Mouse (Mus musculus) CD8-positive naive resting alpha-beta T cell, adult 2 months (primary cell): ENCODE results near the gene Ablim1.

Experiments used
- DNase-seq, 2 experiments: peaks; one replicate each; pipeline ENCODE4 v3.0.0; 2022; ENCODE audit warnings: low read depth in 2 of 2, low spot score in 2 of 2

Ablim1 gene

DNA sequence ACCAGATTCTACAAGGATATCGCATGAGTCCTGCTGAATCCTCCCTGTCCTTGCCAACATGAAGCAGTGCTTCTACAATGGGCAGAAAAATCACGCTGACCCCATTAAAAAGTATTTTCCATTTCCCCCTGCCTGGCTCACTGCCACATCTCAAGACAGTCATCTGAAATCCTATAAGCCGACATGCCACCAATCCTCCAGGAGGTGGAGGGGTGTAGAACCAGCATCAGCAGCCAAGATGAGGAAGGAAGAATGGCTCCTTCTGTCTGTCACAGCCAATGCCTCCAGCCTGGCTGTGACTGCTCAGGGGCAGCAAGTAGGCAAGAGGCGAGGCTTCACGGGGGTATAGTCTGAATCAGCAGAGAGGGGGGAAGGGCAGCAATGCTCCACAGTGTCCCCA is 47.2 kb downstream of the Ablim1 start:
- DNase-seq, result no peak

DNA sequence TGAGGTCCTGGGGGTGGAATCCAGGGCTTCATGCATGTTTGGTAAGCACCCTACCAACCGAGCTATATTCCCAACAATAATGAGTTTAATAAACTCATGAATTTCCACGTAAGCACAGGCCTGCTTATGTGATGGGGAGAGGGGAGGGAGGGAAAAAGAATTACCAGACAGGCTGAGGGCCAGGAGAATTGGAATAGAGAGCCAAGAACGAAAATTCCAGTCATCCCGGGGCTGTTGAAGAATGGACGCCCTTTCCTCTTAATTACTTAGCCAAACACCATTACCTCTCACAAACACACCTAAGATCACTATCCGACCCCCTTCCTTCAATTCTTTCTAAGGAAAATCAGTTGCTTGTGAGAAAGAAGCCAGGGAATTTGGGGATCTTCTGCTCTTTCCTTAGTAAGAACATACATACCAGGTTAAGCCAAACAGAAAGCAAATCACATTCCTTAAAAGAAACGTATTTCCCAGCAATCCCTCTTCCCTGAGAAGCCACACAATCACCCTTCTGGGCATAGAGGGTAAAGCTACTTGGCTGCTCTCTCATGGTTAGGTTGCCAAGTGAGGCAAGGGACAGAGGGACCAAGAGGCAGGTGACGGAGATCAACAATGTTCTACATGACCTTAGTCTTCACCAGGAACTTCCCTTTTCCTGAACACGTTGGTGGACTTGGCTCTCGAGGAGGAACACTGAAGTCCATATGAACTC is 48.2 kb downstream of the Ablim1 start:
- DNase-seq, result no peak

DNA sequence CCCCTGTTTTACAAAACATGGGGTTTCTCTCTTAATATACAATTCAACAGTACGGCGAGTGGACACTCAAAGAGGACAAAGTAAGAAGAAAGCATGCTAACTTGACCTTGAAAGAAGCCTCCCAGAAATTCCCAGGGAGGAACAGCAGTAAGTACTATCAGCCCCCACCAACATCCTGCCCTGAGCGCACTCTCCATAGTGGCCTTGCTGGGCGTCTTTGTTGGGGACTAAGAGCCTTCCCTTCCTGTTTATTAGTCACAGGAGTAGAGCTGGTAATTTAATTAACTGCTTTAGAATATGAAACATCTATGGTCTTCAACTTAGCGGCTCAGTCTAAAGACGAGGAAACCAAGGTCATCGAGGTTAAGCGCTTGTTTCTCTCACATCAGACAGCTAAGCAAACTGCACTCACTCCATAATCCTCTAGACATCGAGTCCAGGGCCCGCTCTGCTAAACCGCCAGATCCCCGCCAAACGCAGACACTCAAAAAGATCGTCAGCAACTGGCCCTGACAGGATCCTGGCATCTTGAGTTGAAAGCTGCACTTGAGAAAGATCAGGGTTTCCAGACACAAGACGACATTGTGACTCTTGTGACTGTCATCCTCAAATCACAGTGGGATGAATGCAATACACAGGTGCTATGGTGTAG is 50.3 kb downstream of the Ablim1 start:
- DNase-seq, result no peak

DNA sequence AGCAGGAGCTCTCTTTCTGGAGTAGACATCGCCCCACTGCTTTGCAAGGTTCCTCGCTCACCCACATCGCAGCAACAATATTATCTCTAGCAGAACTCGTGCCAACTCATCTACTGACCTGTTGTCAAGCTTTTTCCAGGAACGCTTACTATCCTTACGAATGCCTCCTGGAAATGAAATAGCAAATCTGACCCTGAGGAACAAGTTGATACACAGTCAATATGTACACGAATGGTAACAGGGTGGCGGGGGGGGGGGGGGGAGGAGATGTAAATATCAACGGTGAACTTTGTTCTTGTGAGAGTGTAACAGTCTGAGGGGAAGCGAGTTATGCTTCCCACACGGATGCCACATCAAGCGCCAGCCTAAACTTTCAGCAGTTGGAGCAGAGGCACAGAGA is 56.9 kb downstream of the Ablim1 start:
- DNase-seq, result no peak

DNA sequence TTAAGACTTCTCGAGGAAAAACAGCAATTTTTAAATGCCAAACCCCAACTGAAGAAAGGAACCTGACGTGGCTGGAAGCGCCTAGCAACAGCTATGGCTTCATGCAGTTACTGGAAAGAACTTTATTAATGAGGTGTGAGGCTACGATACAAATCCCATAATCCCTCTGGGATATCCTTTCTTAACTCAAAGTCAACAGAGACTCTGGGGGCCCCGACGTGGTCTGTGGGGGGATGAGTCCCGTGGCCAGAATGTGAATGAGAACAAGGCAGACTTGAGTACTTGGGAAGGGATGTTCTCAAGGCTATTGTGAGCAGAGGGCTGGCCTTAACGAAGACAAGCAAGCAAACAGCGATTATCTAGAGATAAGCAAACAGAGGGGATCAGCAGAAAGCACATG is 58.1 kb downstream of the Ablim1 start:
- no peak for DNase-seq

DNA sequence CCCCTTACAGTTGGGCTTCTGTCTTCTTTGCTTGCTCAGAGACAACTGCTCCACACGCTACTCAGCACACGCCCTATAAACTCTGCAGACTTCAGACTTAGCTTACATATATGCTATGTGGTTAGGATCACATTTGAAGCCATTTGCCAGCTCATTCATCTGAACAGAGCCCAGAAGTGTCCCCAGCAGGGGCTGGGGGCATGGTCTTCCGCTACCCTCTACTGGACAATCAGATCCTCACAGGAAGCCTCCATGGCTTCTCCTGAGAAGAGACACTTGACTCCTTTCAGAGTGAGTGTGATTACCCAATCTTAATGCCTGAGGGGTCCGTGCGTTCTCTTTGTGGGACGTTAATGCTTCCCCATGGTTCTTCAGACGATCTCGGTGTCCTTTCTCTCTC is 59.6 kb downstream of the Ablim1 start:
- DNase-seq, result no peak

DNA sequence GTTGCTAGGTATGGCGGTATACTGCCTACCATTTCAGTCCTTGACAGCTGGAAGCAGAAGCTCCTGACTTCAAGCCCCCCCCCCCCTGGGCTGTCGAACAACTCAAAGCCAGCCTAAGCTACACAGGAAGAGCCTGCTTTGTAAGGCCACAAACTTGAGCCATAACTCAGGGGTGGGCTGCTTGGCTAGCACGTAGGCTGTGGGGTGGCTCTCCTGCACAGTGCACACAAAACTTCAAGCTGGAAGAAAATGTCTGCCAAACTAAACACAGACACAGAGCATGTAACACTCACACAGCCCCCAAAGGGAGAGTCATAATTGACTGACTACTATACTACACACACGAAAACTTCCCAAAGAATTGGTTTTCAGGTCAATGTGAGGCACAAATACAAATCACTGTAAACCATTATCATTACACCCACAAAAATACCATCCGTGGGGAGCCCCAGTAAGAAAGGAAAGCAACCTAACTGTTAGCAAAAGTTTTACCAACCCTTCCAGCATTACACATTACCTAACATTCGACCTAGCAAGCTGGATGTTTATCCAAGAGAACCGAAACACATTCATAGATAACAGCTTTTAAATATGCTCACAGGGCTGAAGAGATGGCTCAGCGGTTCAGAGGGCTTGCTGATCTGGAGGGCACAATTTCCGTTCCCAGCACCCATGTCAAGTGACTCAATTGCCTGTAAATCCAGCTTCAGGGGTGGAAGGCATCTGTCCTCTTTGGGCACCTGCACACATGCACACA is 61.8 kb downstream of the Ablim1 start:
- DNase-seq, result no peak

DNA sequence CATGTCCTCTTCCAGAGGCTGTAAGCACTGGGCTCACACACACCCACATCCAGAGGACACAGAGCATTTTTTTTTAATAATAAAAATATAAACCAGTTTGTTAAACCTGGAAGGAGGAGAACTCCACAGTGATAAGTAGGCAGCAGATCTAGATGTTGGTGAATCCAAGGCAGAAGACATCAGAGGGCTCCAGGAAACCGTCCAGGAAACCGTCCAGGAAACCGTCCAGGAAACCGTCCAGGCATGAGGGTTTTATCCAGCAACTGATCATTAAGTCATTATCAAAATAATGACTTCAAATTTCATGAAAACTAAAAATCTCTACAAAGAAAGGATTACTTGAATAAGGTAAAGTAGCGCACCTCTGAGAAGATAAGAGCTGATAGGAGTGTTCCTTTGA is 65.9 kb downstream of the Ablim1 start:
- no peak for DNase-seq

DNA sequence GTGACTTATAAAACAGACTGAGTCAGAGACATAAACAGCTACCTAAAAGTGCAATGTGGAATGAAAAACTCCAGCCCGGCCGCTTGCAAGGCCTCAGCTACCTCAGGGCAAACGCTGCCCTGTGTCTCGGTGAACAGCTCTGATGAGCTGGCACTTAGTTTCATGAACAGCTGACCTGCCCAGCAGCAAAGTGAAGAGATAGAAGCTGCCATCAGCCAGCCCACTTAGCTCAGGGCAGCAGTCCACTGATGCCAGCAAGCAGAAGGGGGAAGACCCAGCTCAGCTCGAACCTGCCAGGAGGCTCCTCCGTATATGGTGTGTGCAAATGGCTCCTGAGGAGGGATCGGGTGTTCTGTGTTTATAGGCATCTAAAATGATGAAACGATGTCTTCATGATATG is 67.5 kb downstream of the Ablim1 start:
- DNase-seq, result no peak

DNA sequence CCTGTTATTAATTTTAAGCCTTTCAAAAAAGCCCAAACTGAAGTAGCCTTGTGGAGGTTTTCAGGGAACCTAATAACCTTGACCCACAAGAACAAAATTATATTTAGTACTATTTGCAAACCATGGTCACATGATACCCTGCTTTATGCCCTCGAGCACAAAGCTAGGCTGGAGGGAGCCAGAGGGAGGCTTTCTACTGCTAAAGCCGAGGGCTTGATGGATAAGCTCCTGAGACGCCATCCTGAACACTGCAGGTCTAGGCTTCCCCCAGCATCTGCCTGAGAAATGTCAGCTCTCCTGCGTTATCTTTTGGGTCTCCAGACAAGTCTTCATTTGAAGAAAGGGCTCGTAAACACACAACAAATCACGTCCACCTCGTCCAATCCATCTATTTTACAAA is 70.4 kb downstream of the Ablim1 start:
- DNase-seq, result no peak

DNA sequence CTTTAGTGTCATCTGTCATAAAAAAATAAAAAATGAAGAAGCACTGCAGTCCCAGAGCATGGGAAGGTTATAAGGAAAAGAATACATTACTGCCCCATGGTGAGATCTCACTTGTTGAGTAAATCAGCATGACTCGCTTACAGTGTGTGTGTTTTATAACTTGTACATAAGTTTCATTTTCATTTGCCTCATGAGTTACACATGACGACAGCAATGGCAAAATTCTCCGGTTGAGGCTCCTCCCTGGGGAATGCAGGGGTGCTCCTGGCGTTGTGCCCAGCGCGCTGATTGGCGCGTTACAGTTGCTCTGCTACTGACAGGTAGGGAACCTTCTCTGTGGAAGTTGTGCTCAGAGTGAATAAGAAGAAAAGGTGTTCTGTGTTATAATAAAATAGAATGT is 71.1 kb downstream of the Ablim1 start:
- no peak for DNase-seq

DNA sequence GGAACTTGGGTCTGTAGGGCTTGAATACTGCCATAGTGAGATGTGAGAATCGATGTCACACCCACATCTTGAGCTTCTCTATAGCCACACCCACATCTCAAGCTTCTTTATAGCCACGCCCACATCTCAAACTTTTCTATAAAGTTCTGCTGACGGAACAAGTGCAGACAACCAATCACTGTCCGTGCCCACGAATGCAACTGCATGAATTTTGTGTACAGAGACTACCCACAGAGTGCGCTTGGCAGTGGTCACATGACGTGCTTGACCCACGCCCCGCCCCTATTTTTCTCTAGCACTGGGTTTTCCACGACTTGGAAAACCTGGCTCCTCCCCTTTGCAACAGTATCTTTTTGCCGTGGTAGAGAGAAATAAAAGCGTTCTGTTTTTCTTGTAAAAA is 71.5 kb downstream of the Ablim1 start:
- DNase-seq, result no peak

DNA sequence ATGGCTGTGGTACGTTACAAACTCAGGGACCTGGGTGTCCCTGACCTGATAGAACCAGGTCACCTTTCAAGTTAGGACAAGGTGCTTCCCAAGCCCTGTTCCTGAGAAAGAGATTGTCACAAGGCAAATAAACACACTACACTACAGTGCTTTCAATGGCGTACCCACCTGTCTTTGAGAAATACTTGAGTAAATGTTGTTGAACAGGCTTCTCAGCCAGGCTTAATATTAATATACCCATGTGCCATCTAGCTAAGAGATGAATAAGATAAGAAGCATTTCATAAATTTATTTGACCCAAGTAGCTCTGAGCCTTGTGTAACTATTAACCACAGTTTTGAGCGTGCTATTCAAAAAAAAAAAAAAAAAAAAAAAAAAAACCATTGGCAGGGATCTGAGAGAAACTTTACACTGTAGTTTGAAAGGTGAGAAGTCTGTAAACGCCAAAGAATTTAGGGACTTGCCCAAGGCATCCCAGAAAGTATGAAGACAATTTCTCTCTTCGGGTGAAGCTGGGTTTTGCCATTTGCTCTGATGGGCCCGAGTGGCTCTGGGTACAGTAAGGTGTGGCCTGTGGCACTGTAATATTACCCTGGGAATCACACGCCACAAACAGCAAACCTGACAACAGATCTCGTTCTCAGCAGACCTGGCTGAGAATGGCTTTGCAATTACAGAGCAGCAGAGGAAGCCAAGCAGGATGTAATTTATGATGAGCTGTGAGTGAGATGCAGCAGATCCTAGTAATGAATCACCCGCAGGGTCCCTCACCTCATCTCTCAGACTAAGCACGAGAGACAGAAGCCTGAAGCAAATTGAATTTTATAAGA is 73.1 kb downstream of the Ablim1 start:
- no peak for DNase-seq

DNA sequence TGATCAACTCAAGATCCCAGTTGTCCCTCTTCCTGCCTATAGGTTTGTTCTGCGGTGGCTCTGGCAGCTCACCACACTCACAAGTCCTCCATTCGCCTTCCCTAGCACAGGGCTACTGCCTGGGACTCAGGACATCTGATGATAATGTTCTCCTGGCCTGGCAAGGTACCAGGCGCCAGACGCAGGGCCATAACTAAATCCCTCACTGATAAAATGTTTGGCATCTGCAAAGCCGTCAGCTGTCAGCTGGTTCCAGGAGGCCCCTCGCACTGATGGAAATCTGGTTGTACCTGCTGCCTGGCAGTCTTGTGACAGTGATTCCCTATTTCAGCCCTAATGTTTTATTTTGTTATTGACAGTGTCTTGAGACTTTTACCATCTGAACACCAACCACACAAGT is 74.5 kb downstream of the Ablim1 start:
- no peak for DNase-seq

DNA sequence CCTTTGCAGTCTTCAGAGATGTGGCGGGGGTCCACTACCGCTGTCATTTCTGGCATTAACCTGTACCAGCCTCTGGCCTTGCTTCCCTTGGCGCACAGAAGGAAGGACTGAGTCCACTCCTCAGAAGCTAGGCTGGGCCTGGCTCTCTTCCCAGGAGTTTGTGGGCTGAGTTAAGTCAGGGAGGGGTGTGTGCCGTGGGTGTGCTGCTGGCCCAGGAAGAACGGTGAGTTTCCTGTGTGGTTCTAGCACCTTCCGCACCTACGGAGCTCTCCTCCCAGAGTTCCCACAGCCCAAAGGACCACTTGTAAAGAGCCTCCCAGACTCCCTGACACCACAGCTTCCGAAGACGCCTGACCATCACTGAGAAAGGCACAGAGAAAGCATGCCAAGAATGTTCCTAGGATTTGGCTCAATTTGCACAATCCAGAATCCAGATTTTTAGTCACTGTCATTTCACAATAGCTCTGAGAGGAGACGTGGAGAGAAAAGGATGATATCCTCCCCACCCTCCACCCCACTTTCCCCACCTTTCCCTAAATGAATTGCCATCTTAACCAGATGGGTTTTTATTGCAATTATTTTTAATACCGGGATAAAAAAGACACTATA is 75.4 kb downstream of the Ablim1 start:
- DNase-seq, result no peak

DNA sequence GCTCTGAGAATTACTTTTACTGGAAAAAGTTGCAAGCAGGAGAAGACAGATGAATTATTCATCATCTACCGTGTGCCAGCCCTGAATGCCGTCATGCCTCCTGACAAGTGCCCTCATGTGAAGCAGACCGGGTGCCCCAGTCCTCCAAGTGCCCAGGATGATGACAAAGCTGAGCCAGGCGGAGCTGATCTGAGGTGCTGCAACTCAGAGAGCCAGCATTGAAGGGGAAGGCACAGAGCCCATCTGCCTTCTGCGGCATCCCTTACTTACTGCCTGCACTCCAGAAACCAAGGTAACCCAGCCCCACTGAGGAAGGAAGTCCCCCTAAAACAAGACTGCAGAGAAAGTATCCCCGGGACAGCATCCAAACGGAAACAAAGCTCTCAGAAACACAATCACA is 76.3 kb downstream of the Ablim1 start:
- no peak for DNase-seq

DNA sequence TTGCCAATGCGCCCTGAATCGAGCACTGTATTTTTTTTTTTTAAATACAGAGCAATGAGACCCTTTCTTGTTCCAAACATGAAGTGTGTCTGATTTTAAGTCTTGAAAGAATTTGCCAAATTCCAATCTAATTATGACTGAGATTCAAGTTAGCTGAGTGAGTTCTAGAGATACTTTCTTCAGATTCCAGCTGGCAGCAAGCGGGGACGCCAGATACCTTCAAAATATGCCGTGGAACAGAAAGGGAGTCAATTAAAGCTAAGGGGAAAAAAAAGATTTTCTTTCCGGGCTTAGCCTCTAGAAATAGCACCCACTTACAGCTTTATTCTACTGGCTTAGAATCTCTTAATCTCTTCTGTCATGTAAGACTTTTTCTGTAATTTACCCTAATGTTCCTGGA is 77.2 kb downstream of the Ablim1 start:
- no peak for DNase-seq

DNA sequence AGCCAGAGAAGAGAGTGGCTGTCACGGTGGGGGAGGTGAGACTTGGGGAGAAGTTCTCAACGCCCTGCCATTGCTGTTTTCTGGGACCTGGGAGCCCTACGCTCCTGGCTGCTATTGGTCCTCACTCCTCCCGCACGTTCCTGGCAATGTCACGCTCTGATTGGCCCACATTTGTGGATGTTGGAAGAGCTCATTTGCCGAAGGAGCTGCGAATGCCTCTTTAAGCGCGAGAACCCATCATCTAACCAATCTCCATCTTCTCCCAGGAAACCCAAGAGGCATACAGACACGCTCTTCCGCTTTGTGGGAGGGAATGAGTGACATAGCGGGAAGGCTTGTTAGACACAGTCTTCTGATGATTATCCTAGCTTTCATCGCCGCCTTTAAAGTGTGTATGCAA is 78.1 kb downstream of the Ablim1 start:
- DNase-seq, result no peak

DNA sequence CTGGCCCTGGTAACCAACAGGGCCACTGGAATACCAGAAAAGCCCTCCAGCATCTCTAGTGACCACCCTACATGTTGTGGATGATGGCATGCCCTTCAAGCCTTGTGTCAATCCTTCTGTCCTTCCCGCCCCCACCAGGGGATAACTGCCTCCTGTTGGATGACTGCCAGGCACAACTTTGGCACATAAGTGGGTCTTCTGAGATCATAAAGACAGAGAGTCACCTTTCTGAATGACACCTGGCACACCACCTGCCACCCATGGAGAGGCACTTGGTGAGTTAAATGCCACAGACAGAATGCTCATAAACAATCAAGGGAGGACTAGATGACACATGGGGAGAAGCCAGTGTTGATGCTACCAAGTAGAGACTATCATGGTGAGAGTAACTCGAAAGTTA is 78.8 kb downstream of the Ablim1 start:
- no peak for DNase-seq

DNA sequence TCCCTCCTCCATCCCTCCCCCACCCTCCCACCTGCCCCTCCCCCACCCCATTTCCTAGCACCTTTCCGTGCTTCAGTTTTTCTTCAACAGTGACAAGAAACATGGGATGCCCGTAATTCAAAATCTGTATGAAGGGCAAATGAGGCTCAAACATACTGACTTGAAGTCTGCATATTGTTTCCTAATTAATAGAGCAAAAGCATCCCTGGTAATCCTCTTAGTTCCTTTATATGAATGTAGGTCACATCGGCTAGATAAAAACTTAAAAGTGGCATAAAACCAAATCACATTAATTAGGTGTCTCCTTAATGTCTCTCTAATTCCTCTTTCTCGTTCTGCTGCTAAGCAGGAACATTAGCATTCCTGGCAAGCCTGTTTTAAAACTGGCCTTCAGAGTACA is 83.7 kb downstream of the Ablim1 start:
- no peak for DNase-seq

DNA sequence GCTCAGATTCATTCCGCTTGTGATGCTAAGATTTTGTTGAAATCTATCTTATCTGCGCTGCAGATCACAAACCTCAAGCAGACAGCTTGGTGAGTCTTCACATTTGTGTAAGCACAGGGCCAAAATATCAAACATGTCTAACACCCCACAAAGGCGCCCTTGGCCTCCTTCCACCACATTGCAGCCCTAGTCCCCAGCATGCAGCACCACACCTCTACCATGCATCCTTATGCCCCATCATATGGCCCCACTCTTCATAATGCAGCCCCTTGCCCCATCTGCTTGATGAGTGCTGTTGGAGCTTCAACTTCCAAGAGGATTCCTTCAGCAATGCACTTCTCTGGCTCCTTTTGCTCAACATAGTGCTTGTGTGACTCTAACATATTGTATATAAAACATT is 85.6 kb downstream of the Ablim1 start:
- no peak for DNase-seq
